Mouse (Mus musculus) small intestine, adult 2 months (tissue): ENCODE measurements around the gene Efhc1.

Experiments used
- CTCF ChIP-seq: fragments of 200-500 bp; IDR thresholded peaks from 2 replicates; pipeline ENCODE4 v1.5.1; 2012; ENCODE audit warnings: low read depth, mild to moderate bottlenecking, control low read depth, inconsistent platforms, low read length, moderate library complexity, mixed read lengths; ENCODE audit not compliant: insufficient replicate concordance, insufficient read length; ENCODE audit errors: extremely low read depth
- POLR2A ChIP-seq: fragments of 200-500 bp; IDR thresholded peaks from 2 replicates; pipeline ENCODE4 v1.6.1; 2012; ENCODE audit warnings: low read depth, mild to moderate bottlenecking, control low read depth, inconsistent platforms, low read length, moderate library complexity

GRCm38 (mm10) chr1:21023101-21023500 is 71.7 kb downstream of the Efhc1 start:
- TF ChIP-seq POLR2A (no peak), CTCF (no peak)
